Mouse (Mus musculus) cerebellum, postnatal 10 days (tissue): ENCODE data around the gene Gm6367.
"Not testable (repeated sequence)": the region's sequence is repeated elsewhere in the genome, so short reads cannot be mapped to it uniquely, and the experiment has no call there.

Source experiments
- DNase-seq, 2 experiments: peaks; one replicate each; pipeline ENCODE4 v3.0.0; 2021; ENCODE audit warnings: mixed read lengths in 2 of 2

Gm6367 gene

GRCm38 (mm10) chr5:94988326-94988725, at the start of gene Gm6367:
TSS of gene Gm6367 (plus strand) at chr5:94988626.
- not testable (repeated sequence) for DNase-seq
